Mouse (Mus musculus) left cerebral cortex, postnatal 14 days (tissue): ENCODE results near the gene Olfr279. TPM values are rescaled to one million over a fixed set of nuclear protein-coding genes. Genes with fewer than 3 reads are reported as not detected.

Source experiments
- DNase-seq, 2 experiments: peaks; one replicate each; pipeline ENCODE4 v3.0.0; 2021 to 2022; ENCODE audit warnings: low spot score in 2 of 2, mixed read lengths in 1 of 2
- intact Hi-C: fragments of 180-260 bp; cut with DNase I; formaldehyde crosslinking; loops from one replicate; pipeline ENCODE4 v1.15.1; 2025
- long read RNA-seq, 2 experiments: library from polyadenylated mRNA; stranded (forward); transcript quantifications; one replicate each; pipeline ENCODE4 v2.0.0; 2021
- total RNA-seq, 2 experiments: library from RNA; stranded (reverse); gene quantifications; 2 replicates each; pipeline ENCODE4 v1.2.3; 2021

Olfr279 gene
- total RNA-seq = under 1 TPM in 1 of 2 experiments, not detected in 1; 0.11 TPM
- long read RNA-seq, experiment 1 = 0 reads
- long read RNA-seq, experiment 2 = 0 reads

GRCm38 (mm10) chr15:98492102-98492501 is at the start of gene Olfr279:
Olfr279 (plus strand) TSS chr15:98492402.
- intact Hi-C loops = no loop called here
- DNase-seq = no peak

GRCm38 (mm10) chr15:98444561-98444960 is 47.6 kb upstream of the Olfr279 start:
- intact Hi-C loops = no loop called here
- DNase-seq = no peak

- intact Hi-C loops = no loop called here
These were observed 43.7 kb upstream of the Olfr279 start for GRCm38 (mm10) chr15:98448521-98448920.

GRCm38 (mm10) chr15:98452288-98452687 is 39.9 kb upstream of the Olfr279 start, which contains the start of gene Olfr281:
Olfr281 (plus strand) TSS chr15:98452588.
- DNase-seq = no peak
- intact Hi-C loops = no loop called here

More at GRCm38 (mm10) chr15:98448521-98448920, 43.7 kb upstream of the Olfr279 start:
- no peak for DNase-seq

- intact Hi-C loops = no loop called here
- no peak for DNase-seq
These were observed 22.6 kb upstream of the Olfr279 start, which contains the start of gene OR5BS1P for GRCm38 (mm10) chr15:98469596-98469995. OR5BS1P (plus strand) TSS chr15:98469896.

- intact Hi-C loops = no loop called here
These were observed 20.7 kb upstream of the Olfr279 start for GRCm38 (mm10) chr15:98471539-98471938.

GRCm38 (mm10) chr15:98474958-98475357 is 17.2 kb upstream of the Olfr279 start:
- no peak for DNase-seq
- intact Hi-C loops = no loop called here

More at GRCm38 (mm10) chr15:98471539-98471938, 20.7 kb upstream of the Olfr279 start:
- DNase-seq = no peak

- intact Hi-C loops = no loop called here
These were observed 16.8 kb upstream of the Olfr279 start for GRCm38 (mm10) chr15:98475382-98475781.

GRCm38 (mm10) chr15:98476281-98476680 is 15.9 kb upstream of the Olfr279 start:
- intact Hi-C loops = no loop called here
- DNase-seq = no peak

More at GRCm38 (mm10) chr15:98475382-98475781, 16.8 kb upstream of the Olfr279 start:
- DNase-seq = peak in 1 of 2 experiments; percentile 25

GRCm38 (mm10) chr15:98479568-98480102 is 12.6 kb upstream of the Olfr279 start:
- intact Hi-C loops = no loop called here
- DNase-seq = no peak

GRCm38 (mm10) chr15:98482701-98483100 is 9.5 kb upstream of the Olfr279 start, which contains the start of gene Lalba:
Lalba (minus strand) TSS chr15:98482721.
- intact Hi-C loops = no loop called here
- no peak for DNase-seq

GRCm38 (mm10) chr15:98483907-98484886 is 8.0 kb upstream of the Olfr279 start:
- no peak for DNase-seq
- intact Hi-C loops = no loop called here

- intact Hi-C loops = no loop called here
These were observed 5.7 kb upstream of the Olfr279 start for GRCm38 (mm10) chr15:98486433-98487021.

GRCm38 (mm10) chr15:98491332-98491731 is 870 bp upstream of the Olfr279 start:
- DNase-seq = no peak
- intact Hi-C loops = no loop called here

More at GRCm38 (mm10) chr15:98486433-98487021, 5.7 kb upstream of the Olfr279 start:
- DNase-seq = no peak

- intact Hi-C loops = no loop called here
- no peak for DNase-seq
These were observed 5.4 kb downstream of the Olfr279 start for GRCm38 (mm10) chr15:98497631-98498030.

- intact Hi-C loops = loop anchor here (10.0 kb wide), 1 partner anchor 89 kb away; no protein-coding TSS in a partner anchor
- DNase-seq = no peak
These were observed 11.1 kb downstream of the Olfr279 start for GRCm38 (mm10) chr15:98503317-98503716.

GRCm38 (mm10) chr15:98504514-98504913 is 12.3 kb downstream of the Olfr279 start:
- intact Hi-C loops = loop anchor here (10.0 kb wide), 1 partner anchor 90 kb away; no protein-coding TSS in a partner anchor
- peak; percentile 80 to 83 for DNase-seq

- no peak for DNase-seq
- intact Hi-C loops = loop anchor here (10.0 kb wide), 1 partner anchor 92 kb away; no protein-coding TSS in a partner anchor
These were observed 14.2 kb downstream of the Olfr279 start for GRCm38 (mm10) chr15:98506253-98506957.

- intact Hi-C loops = loop anchor here (10.0 kb wide), 1 partner anchor 93 kb away; no protein-coding TSS in a partner anchor
- no peak for DNase-seq
These were observed 15.1 kb downstream of the Olfr279 start for GRCm38 (mm10) chr15:98507321-98507720.
